Mouse (Mus musculus): ENCODE data around the gene Folr2. TPM values are rescaled to one million over a fixed set of nuclear protein-coding genes. Genes with fewer than 3 reads are reported as not detected.

Gene Folr2
- total RNA-seq, 2 experiments from 2014 or later, result 4.2 to 6.0 TPM

- DNase-seq, result no peak
These were observed 33.0 kb downstream of the Folr2 start for GRCm38 (mm10) chr7:101823758-101824630.

- DNase-seq, result no peak
These were observed 33.9 kb downstream of the Folr2 start for GRCm38 (mm10) chr7:101822836-101823757.

GRCm38 (mm10) chr7:101821571-101822501 lies 35.2 kb downstream of the Folr2 start:
- peak; percentile 59 for DNase-seq

GRCm38 (mm10) chr7:101820295-101821030 lies 36.5 kb downstream of the Folr2 start:
- peak; percentile 38 for DNase-seq

GRCm38 (mm10) chr7:101817861-101818401 lies 39.1 kb downstream of the Folr2 start, which contains the start of gene Phox2a:
Phox2a (plus strand) TSS chr7:101818313.
- DNase-seq, result no peak

Small RNAs within 50 kb of the gene (microRNA-seq; reads per million reads assigned to microRNA genes)
- gene Gm22655, result 0 reads per million in 2 experiments

Other genes starting within 250 kb of the Folr2 start
- gene Clpb, start 193.6 kb downstream of the Folr2 start, total RNA-seq (2021), result 10 to 100 TPM; 30.7 to 38.7 TPM
- gene Phox2a, start 38.9 kb downstream of the Folr2 start, total RNA-seq (2021), result under 1 TPM in 1 of 2 experiments, not detected in 1; 0.14 TPM
- 10 to 100 TPM; 76.2 to 89.2 TPM for gene Inppl1, start 19.0 kb downstream of the Folr2 start, total RNA-seq (2021)
- gene Anapc15, start 6.5 kb upstream of the Folr2 start, total RNA-seq (2021), result 10 to 100 TPM; 23.1 to 23.8 TPM
- 1 to 10 TPM; 1.7 to 2.4 TPM for gene Folr1, start 13.6 kb upstream of the Folr2 start, total RNA-seq (2021)
- 100 to 1,000 TPM; 101 to 114 TPM for gene Lamtor1, start 48.7 kb upstream of the Folr2 start, total RNA-seq (2021)
- gene Tomt, start 49.2 kb upstream of the Folr2 start, total RNA-seq (2021), result not detected
- gene Lrrc51, start 76.7 kb upstream of the Folr2 start, total RNA-seq (2021), result 1 to 10 TPM; 2.3 to 3.6 TPM
- gene Numa1, start 76.9 kb upstream of the Folr2 start, total RNA-seq (2021), result 10 to 100 TPM; 71.8 to 80.7 TPM
- 1 to 10 TPM; 2.3 to 3.5 TPM for gene Il18bp, start 161.5 kb upstream of the Folr2 start, total RNA-seq (2021)
- 10 to 100 TPM; 18.8 to 25.8 TPM for gene Rnf121, start 208.3 kb upstream of the Folr2 start, total RNA-seq (2021)
- 10 to 100 TPM in 1 of 2 experiments, 1 to 10 TPM in 1; 5.9 to 11.9 TPM for gene Xndc1, start 208.3 kb upstream of the Folr2 start, total RNA-seq (2021)
- under 1 TPM; 0.75 to 0.95 TPM for gene Xntrpc, start 208.5 kb upstream of the Folr2 start, total RNA-seq (2021)
- under 1 TPM; 0.07 to 0.52 TPM for gene Trpc2, start 225.9 kb upstream of the Folr2 start, total RNA-seq (2021)
- 100 to 1,000 TPM; 264 to 297 TPM for gene Art1, start 244.5 kb upstream of the Folr2 start, total RNA-seq (2021)

All from gastrocnemius, postnatal 10 days (tissue).